Mouse (Mus musculus): Measurements from ENCODE around the gene Gm17577. TPM values are rescaled to one million over a fixed set of nuclear protein-coding genes. Genes with fewer than 3 reads are reported as not detected.

Gene Gm17577
- not detected in 2 replicates for polyA plus RNA-seq (2012; ENCODE audit: low replicate concordance)

DNA sequence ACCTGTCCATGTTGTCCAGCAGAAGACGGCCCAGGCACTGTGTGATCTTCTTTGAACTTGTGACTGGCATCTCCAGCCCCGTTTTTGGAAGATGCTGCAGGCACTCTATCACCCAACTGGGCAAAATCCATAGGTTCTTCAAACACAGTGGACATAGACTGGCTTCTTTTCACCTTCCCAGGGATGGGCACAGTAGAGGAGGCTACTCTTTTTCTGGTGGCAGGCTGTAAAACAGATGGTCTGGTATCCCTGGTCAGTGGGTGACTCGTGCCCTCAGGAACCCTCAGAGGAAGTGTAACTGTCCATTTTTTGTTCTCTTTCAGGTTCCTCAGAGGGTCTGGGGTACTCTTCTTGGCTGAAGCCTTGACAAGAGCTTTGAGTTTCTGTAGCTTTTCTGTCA, at the start of gene Gm17577:
Gene Gm17577 (minus strand): TSS at position 101 of the 400 bp plus-strand sequence.

GRCm38 (mm10) chrX:123222381-123222780, 24.3 kb downstream of the Gm17577 start, which contains the start of gene Srsx:
Gene Srsx, minus strand, starts transcription at chrX:123222481.

Other genes with a start within 250 kb of the Gm17577 start
- not detected in 2 replicates for gene Gm17521, start 217.2 kb downstream of the Gm17577 start, polyA plus RNA-seq (2012; ENCODE audit: low replicate concordance)
- not detected in 2 replicates for gene Cldn34c1, start 143.4 kb downstream of the Gm17577 start, polyA plus RNA-seq (2012; ENCODE audit: low replicate concordance)
- gene Srsx, start 24.4 kb downstream of the Gm17577 start, polyA plus RNA-seq (2012; ENCODE audit: low replicate concordance): not detected in 2 replicates

Data from hematopoietic multipotent progenitor cell, adult 10-12 weeks (in vitro differentiated cells).